In the genomic region with DNA sequence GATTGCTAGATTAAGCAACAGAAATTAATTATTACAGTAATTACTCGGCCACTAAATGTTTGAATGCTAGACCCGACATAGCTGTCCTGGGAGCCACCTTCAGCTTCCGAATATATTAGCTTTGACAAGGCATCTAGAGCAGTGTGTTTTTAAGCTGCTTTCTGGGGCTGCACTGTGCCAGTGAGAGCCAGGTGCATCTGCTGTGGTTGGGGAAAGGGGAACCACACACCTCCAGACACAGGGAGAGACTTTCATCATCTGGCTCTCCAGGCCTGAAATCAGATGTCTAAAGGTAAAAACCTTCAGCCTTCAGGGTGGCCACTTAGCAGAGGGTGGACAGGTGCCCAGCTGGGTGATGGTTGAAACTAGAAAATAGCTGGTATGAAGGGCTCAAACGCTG, we compare ENCODE assay signal across 25 mouse cellular contexts.
"Had no signal": no experiment of that assay in that cellular context is flagged by ENCODE, and none has a peak within 500 bp of the region (broad histone marks: within the 10 kb centered on the region; RNA-seq: fewer than 3 reads in every experiment).

No protein-coding gene starts in this region.

- H3K27me3 ChIP-seq: hindbrain, embryonic 12.5 days had no signal

- H3K4me2 ChIP-seq: heart, embryonic 11.5 days; hindbrain, embryonic 12.5 days; hindbrain, embryonic 14.5 days; intestine, embryonic 15.5 days; limb, embryonic 12.5 days; liver, embryonic 11.5 days had no signal

- H3K36me3 ChIP-seq: hindbrain, embryonic 10.5 days; hindbrain, embryonic 12.5 days; intestine, embryonic 15.5 days; limb, embryonic 10.5 days; limb, embryonic 12.5 days had no signal

- H3K4me1 ChIP-seq: intestine, embryonic 15.5 days; limb, embryonic 10.5 days had no signal

- DNase-seq: gastrocnemius, adult 2 months; gastrocnemius, postnatal 10 days; gastrocnemius, postnatal 25 days; heart, adult 2 months; heart, postnatal 10 days; heart, postnatal 4 days; kidney, adult 18-20 months; kidney, adult 8-10 months; kidney, postnatal 10 days; kidney, postnatal 25 days; kidney, postnatal 4 days; liver had no signal

- H3K4me3 ChIP-seq: gastrocnemius, adult 2 months; heart, adult 2 months; hindbrain, embryonic 10.5 days; hindbrain, embryonic 12.5 days; intestine, embryonic 15.5 days; layer of hippocampus, adult 2 months; left cerebral cortex, adult 2 months; limb, embryonic 10.5 days; limb, embryonic 12.5 days had no signal

- ATAC-seq: hindbrain, embryonic 16.5 days; inflammation-experienced regulatory T-cells, adult 6 months; intestine, embryonic 15.5 days; intestine, postnatal 0 days had no signal

- H3K27ac ChIP-seq: gastrocnemius, adult 2 months; heart, adult 2 months; hindbrain, embryonic 10.5 days; hindbrain, embryonic 12.5 days; hindbrain, embryonic 14.5 days; intestine, embryonic 15.5 days; layer of hippocampus, adult 2 months; left cerebral cortex, adult 2 months; limb, embryonic 10.5 days; limb, embryonic 12.5 days had no signal

- H3K9me3 ChIP-seq: hindbrain, embryonic 10.5 days; hindbrain, embryonic 12.5 days; intestine, embryonic 15.5 days; limb, embryonic 10.5 days; limb, embryonic 12.5 days had no signal

- H3K9ac ChIP-seq: hindbrain, embryonic 12.5 days; hindbrain, embryonic 14.5 days; intestine, embryonic 15.5 days; limb, embryonic 12.5 days had no signal
